Mouse (Mus musculus) ES-E14 (cell line): Measurements from ENCODE around the gene Pla2g12a.

ENCODE experiments used
- CHD2 ChIP-seq: IDR thresholded peaks from 2 replicates; pipeline ENCODE4 v1.6.1; 2014; ENCODE audit warnings: mild to moderate bottlenecking, low read depth, low read length, inconsistent platforms
- HCFC1 ChIP-seq: IDR thresholded peaks from 2 replicates; pipeline ENCODE4 v1.6.1; 2012; ENCODE audit warnings: low read length, inconsistent platforms, borderline replicate concordance; ENCODE audit not compliant: insufficient read depth
- MAFK ChIP-seq: IDR thresholded peaks from 2 replicates; pipeline ENCODE4 v1.6.1; 2014; ENCODE audit warnings: mild to moderate bottlenecking, low read depth, low read length, inconsistent platforms; ENCODE audit not compliant: insufficient read depth
- ZC3H11A ChIP-seq: IDR thresholded peaks from 2 replicates; pipeline ENCODE4 v1.6.1; 2012; ENCODE audit warnings: low read depth, mild to moderate bottlenecking, inconsistent platforms, low read length, borderline replicate concordance
- ZNF384 ChIP-seq: IDR thresholded peaks from 2 replicates; pipeline ENCODE4 v1.6.1; 2012; ENCODE audit warnings: low read depth, low read length, inconsistent platforms

- TF ChIP-seq MAFK (no peak), CHD2 (no peak), ZC3H11A (no peak), HCFC1 (no peak), ZNF384 (no peak)
Measured at GRCm38 (mm10) chr3:129903369-129903768, 25.0 kb downstream of the Pla2g12a start.
